Mouse (Mus musculus) urinary bladder, postnatal 10 days (tissue): ENCODE measurements around the gene Dcaf1.
A peak's percentile ranks its signal among the peaks of the same experiment; 100 is the strongest.

Experiments
- DNase-seq: peaks from one replicate; pipeline ENCODE4 v3.0.0; 2022; ENCODE audit warnings: low spot score

The Dcaf1 gene

GRCm38 (mm10) chr9:106821618-106822380 is at the start of gene Dcaf1:
Gene Dcaf1, plus strand, starts transcription at chr9:106821874.
- DNase-seq: peak; percentile 65

GRCm38 (mm10) chr9:106776116-106776515 is 45.6 kb upstream of the Dcaf1 start:
- DNase-seq: no peak

GRCm38 (mm10) chr9:106777423-106777822 is 44.3 kb upstream of the Dcaf1 start:
- no peak for DNase-seq

- no peak for DNase-seq
Observed at GRCm38 (mm10) chr9:106778319-106778718, 43.4 kb upstream of the Dcaf1 start.

DNA sequence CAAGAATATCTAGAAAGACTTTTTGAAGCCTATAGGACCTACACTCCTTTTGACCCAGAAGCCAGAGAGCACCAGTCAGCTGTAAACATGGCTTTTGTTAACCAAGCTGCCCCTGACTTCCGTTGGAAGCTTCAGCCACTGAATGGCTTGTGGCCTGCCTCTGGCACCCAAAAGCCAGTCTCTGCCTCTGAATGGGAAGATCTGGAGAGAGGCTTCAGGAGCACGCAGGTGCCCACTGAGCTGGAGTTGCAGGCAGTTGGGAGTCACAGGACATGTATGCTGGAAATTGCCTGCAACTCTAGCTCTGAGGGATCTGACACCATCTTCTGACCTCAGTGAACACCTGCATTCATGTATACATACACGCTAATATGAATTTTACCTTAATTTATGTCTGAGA is 41.6 kb upstream of the Dcaf1 start:
- no peak for DNase-seq

GRCm38 (mm10) chr9:106783554-106783953 is 38.1 kb upstream of the Dcaf1 start:
- no peak for DNase-seq

- DNase-seq: no peak
Observed at GRCm38 (mm10) chr9:106785206-106785605, 36.5 kb upstream of the Dcaf1 start.

DNA sequence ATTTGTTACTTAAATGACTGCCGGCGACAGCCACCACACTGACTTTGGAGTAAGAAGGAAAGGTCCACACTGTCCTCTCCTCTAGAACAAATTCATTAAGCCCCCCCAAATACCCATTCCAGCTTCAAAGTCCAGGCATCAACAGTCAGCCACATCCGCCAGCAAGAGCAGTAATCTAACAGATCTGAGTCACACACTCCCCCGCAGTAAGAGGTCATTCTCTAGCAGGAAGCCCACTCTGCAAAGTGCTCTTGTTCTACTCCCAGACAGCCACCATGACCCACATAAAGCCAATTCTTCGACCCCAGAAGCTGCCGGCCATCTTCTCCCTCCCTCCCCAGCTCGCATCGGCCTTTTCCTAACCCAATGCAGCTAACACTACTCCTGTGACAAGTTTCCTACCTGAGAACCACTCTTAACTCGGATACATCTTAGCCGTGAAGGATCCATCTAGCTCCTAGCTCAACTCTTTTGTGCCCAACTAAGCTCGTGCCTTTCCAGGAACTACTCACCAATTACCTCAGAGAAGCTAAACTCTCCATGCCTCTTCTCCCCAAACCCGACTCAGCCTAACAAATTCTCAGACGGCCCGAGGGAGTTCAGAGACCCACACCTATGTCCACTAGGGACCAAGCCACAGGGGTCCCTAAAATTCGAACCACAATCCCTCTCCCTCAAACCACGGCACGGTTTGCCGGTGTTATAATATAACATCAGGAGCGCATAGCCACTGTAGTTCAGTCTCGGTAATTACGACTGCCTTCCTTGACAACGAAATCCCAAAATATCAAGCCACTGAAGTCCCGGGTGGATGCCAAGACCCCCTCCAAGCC is 33.5 kb upstream of the Dcaf1 start:
- no peak for DNase-seq

GRCm38 (mm10) chr9:106788812-106789321 is 32.8 kb upstream of the Dcaf1 start, which contains the start of gene Rad54l2:
Gene Rad54l2, minus strand, starts transcription at chr9:106789194.
- DNase-seq: peak; percentile 30

- no peak for DNase-seq
Observed at GRCm38 (mm10) chr9:106789363-106789762, 32.3 kb upstream of the Dcaf1 start.

GRCm38 (mm10) chr9:106790831-106791230 is 30.8 kb upstream of the Dcaf1 start:
- DNase-seq: no peak

DNA sequence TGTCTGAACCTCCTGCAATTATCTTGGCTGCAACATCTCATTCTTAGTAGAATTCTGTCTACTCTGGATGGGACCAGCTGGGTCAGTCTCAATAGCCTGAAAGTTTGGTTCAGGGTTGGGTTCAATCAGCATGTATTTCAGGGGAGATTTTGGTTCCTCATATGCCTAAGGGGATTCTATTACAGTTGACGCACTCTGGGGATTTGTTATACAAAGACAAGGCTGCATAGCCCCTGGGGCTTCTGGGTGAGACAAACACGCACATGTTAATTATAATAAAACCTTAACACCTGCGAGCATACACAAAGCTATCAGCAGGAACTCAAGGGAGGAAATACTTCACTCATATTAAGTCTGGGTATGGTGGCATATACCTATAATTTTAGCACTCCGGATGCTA is 15.2 kb upstream of the Dcaf1 start:
- DNase-seq: no peak

DNA sequence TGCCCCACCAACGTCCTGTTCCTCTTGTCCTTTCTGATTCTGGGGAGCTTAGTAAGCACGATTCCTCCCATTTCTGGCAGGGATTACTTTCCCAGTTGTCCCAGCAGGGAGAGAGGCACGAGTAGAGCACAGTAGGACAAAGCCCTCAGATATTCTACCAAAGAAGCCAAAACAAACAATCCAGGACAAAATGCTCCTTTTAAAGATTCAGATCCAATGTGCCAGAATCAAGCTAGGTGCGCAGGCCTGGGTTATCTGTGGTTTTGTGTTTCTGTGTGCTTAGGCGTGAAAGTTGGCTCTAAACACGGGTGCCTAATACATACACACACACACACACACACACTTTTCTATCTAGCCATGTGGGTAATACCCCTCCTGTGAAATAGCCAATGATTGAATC is 3.5 kb upstream of the Dcaf1 start:
- no peak for DNase-seq

GRCm38 (mm10) chr9:106819201-106819600 is 2.5 kb upstream of the Dcaf1 start:
- no peak for DNase-seq

DNA sequence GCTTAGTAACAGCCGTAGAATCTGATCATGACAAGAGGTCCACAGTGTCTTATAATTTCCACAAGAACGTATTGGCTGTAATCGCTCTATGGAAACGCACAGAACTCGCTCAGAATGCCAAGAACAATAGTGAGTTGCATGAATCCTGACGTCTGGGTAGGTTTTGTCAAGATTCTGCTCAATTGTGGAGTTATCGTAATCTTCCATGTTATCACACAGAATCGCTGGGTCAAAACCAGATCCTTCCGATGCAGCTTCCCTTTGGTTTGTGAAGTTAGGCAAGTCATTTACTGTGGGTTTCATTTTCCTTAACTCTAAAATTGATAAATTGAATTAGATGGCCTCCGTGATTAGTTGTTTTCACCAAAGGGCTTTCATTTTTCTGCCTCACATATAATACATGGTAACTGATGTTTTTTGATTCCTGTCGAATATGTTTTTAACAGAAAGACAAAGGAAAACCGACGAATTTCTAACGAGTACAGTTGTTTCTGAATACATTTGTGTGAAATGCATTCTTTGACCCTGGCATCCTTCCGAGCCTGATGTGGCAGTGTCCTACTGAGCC is 540 bp upstream of the Dcaf1 start:
- DNase-seq: no peak

- DNase-seq: peak; percentile 70
Observed at GRCm38 (mm10) chr9:106822381-106823104, 869 bp downstream of the Dcaf1 start.

- no peak for DNase-seq
Observed at GRCm38 (mm10) chr9:106840569-106840968, 18.9 kb downstream of the Dcaf1 start.

- no peak for DNase-seq
Observed at GRCm38 (mm10) chr9:106842800-106843199, 21.1 kb downstream of the Dcaf1 start.

- no peak for DNase-seq
Observed at GRCm38 (mm10) chr9:106856664-106857063, 35.0 kb downstream of the Dcaf1 start.

- no peak for DNase-seq
Observed at GRCm38 (mm10) chr9:106858036-106858435, 36.4 kb downstream of the Dcaf1 start.

- no peak for DNase-seq
Observed at GRCm38 (mm10) chr9:106874216-106874615, 52.5 kb downstream of the Dcaf1 start.

- no peak for DNase-seq
Observed at GRCm38 (mm10) chr9:106876666-106877065, 55.0 kb downstream of the Dcaf1 start.
